Mouse (Mus musculus) lung, adult 2 months (tissue): ENCODE measurements at regions not wholly inside any gene's neighbourhood (a gene's known extent, or its start where the extent isn't known, plus 50 kb on each side); places are given as distances from the start of the nearest gene placed in this dataset.

Experiments
- CTCF ChIP-seq: fragments of 200-500 bp; IDR thresholded peaks from 2 replicates; pipeline ENCODE4 v1.5.1; 2011; ENCODE audit warnings: mild to moderate bottlenecking, low read length, control low read depth; ENCODE audit not compliant: insufficient read depth
- POLR2A ChIP-seq: fragments of 200-500 bp; IDR thresholded peaks from 2 replicates; pipeline ENCODE4 v1.6.1; 2011; ENCODE audit warnings: low read depth, mild to moderate bottlenecking, control low read depth, low read length, borderline replicate concordance; ENCODE audit errors: extremely low read depth

DNA sequence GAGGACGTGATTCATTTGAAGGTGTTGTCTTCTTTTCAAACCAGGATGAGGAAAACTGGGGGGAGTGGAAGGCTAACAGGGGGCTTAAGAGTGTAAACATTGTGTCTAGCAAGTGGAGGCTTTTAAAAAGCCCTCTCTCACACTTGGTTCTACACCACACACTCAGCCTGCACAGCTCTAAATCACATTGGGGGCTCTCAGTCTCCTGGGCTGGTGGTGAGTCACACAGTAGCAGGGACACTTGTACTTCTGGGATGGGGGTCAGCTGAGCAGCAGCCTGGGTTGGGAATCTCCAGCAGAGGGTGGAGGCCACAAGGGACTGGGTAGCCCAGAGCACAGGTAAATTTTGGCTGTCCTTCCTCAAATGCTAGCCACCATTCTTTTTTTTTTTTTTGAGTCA, 268.4 kb upstream of the Cxcr4 start:
- TF ChIP-seq CTCF (no peak), POLR2A (no peak)
